Mouse (Mus musculus) gonadal fat pad, adult 2 months (tissue): Measurements from ENCODE around the gene Adam22. TPM values are rescaled to one million over a fixed set of nuclear protein-coding genes. Genes with fewer than 3 reads are reported as not detected.
"Not testable (repeated sequence)": the region's sequence is repeated elsewhere in the genome, so short reads cannot be mapped to it uniquely, and the experiment has no call there.

Experiments used
- DNase-seq: peaks from one replicate; pipeline ENCODE4 v3.0.0-alpha.2; 2012; ENCODE audit warnings: low read depth
- polyA plus RNA-seq: library from polyadenylated mRNA; depleted of rRNA; stranded (reverse); fragments of >200 nt; gene quantifications from 2 replicates; pipeline ENCODE4 v1.2.3, GENCODE M21; 2012

Gene Adam22
- polyA plus RNA-seq, 1 experiment: 0.85 TPM

DNA sequence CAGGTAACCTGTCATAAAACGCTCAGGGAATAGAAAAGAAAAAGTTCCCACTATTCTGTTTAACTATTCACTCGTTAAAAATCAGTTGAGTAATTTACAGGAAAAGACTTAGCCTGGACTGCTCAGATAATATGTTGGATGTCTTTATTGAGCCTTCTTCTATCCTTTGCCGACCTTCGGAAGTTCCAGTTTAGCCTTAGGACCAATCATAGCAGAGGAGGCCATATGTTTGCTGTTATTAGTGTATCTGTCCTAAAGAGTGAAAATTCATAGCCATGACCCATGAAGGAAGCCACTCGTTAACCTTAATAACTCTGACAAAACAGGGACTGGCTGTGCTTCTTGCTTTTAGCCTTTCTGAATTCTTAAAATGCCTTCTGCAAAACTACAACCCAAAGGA, 41.3 kb downstream of the Adam22 start:
- no peak for DNase-seq

DNA sequence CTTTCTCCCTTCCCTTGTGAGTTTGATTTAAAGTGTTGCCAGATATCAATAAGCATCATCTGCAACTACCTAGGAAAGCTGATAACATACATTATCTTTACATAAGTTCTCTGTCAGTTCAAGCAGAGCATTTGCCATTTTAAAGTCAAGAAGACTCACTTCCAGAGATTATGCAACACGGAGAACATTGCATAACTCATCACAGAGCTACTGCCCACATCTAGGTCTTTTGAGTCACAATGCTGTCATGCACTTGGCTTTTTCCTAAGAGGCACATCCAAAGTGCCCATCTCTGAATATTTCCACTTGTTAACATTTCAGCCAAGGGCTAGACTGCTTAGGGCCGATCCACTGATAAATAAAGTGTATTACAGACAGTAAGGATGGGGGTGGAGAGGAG, 55.6 kb downstream of the Adam22 start:
- peak; percentile 45 for DNase-seq

DNA sequence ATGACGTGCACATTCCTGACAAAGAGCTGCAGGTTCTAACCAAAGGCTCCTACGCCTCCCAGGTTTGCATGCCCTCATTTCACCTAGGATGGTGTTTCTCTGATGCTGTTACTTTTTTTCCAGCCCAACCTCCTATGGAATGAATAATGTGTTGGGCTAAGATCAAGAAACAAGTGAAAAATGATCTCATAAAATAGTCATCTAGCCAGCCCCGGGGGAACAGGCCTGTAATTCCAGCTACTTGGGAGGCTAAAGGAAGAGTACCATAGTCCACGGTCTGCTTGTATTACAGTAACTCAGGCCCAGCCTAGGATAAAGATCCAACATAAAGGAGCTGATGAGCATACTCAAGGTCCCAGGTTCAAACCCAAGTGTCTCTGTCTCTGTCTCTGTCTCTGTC, 57.1 kb downstream of the Adam22 start:
- no peak for DNase-seq

DNA sequence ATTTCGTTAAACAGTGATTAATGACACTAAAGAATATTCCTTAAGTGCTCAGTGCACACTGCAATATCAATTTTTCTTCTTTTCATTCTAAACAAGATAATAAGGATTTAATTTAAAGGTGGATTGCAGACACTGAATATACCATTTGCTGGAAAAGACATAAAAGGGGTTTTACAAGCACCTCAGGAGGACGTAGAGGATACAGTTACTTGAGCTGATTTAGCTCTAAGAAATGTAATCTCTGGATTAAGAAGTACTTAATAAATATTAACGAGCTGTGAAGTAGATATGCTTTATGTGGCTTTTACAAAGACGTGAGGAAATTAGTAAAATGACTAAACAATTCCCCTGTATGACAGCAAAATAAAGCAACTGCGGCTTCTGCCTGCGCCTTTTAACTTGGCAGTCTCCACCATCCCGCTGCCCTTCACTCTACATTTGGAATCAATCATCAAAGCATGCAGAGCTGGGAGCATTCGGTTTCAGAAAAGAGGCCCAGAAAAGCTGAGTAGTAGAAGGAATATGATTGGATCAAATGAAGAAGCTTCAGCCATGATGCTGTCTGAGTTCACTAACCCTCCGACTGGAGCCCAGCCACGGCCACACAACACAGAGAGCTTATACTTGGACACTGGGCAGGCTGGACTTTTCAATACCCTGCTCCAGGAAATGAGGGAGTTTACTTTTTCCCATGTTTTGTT, 70.1 kb downstream of the Adam22 start:
- no peak for DNase-seq

DNA sequence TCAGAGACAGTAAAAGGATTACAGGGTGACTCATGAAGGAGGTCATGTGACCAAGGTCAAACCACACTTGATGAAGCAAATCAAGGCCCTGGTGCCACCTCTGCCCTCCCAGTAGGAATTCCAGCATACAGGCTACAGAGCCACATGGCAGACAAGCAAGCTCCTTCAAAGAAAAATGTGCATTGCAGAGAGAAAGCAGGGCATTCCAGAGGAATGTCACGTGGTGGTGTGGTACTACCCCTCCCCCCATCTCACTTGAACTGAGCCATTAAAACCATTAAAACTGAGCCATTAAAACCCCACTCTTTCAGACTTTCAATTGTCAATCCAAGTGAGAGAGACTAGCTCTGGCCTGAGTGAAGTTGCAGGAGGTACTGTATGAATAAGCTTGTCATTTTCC, 74.7 kb downstream of the Adam22 start:
- DNase-seq: no peak

DNA sequence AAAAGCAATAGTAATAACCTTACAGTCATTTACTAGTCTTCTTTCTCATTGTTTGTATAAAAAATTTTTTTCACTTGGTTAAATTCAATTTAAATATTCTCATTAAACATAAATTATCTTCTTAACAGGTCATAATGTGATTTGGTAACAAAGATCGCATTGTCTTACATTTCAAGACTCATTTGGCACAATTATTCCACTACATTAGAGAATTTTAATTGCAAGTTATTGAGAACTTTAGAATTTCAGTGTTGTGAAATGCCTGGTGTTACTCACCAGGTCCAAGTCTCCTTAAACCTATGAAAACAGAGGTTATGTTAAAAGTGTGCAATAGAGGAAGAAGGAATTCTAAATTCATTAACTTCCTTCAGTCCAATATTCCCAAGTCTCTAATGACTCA, 76.5 kb downstream of the Adam22 start:
- no peak for DNase-seq

DNA sequence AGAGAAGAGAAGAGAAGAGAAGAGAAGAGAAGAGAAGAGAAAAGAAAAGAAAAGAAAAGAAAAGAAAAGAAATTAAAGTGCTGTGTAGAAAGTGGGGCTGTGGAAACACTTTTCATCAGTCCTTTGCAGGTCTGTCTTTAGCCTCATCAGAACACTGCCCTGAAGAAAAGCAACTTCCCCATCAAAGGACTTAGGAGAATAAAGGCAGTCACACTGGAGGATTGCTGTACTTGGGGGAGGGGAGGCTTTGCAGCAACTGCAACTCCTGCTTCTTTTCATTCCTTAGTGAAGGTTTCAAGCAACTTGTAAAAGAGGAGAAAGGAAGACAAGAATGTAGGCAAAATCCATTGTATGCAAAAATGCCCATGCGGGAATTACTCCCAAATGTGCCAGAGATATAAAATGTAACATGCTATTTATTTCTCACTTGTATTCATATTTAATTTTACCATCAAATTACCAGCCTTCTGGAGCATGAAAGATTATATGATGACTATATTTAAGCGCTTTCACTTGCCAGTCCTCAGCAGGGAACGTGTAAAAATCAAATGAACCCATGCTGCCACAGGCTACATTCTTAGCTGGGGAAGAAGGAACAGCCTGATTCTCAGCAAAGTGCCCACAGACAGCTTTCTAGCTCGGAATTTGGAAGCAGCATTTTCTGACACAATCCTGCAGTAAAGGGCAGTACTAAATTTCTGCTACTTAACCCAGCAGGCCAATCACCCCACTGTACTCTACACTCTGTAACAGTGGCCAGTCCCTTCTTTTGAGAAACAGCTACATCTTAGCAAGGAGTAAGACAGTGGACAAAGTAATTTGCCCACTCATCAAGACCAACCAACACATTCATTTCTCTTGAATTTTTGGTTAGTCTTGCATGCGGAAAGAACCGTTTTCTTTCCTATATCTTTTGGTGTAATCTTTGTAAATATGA, 78.0 kb downstream of the Adam22 start:
- DNase-seq: no peak

DNA sequence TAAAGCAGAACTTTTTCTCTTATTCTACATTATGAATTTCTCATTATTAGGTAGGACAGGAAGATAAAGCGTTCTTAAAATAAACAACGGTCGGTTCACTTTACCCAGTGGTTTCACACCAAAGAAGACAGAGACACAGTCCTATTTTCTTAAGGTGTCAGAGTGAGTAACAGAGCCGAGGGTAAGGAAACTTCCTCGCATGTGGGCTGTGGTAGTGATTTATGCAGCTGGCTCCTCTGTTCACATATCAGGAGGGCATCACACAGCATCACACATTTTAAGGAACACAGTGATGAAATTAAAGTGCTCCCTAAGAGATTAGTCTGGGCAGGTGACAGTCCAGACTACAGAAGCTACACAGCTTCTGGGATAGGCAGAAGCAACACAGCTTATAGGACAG, 83.8 kb downstream of the Adam22 start:
- no peak for DNase-seq

DNA sequence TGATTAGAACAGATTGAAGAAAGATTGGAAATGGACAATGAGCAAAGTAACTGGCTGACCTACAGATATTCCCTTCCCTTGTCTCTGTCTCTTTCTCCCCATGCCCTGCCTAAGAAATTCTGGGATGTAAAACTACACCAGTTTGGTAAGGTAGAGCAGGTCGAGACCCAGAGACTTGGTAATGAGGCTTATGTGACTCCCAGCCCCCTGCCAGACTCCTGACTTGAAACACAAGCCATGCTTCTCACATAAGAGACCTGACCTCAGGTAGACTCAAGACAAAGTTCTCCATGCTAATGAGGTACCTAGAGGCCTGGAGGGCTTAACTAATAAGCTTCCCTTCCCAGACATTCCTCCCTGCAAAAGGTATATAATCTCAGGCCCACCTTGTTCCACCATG, 91.8 kb downstream of the Adam22 start:
- DNase-seq: no peak

DNA sequence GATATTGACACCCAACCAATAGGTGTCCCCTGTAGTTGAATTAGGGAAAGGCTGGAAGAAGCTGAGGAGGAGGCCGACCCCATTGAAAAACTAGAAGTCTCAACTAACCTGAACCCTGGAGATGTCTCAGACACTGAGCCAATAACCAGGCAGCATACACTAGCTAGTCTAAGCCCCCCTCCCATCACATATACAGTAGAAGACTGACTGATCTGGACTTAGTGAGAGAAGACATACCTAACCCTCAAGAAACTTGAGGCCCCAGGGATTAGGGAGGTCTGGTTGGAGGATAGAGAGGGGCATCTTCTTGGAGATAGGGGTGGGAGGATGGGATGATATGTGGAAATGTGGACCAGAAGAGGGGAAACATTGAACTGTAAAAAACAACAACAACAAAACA, 110.6 kb downstream of the Adam22 start:
- no peak for DNase-seq

DNA sequence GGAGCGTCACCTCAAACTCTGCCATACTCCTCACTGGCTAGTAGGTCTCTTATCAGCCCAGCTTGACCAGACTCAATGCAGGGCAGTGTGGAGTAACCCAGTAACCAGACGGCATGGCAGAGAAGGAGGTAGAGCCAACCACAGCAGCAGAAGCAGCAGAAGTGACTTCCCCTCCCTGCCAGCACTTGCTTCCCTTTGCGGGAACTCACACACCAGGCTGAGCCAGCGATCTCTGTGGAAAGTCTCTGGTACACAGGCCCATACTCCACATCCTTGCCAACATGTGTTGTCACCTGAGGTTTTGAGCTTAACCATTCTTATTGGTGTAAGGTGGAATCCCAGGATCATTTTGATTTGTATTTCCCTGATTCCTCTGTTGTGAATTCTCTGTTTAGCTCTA, 111.5 kb downstream of the Adam22 start:
- DNase-seq: no peak

DNA sequence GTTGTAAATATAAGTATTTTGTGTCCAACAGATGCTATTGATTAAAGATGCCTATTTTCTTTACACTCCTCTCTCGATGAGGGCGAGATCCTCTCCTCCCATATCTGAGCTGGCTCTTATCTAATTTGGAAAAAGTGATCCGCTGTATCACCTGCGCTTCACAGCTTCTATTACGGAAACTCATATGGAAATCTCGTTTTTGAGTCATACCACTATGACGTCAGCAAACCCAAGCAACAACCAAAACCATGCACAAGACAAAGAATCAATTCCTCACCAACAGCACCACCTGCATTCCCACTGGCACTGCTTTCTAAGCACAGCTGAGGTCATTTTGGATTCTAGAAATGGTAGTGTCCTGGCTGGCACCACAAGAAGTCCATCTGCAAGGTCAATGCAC, 123.3 kb downstream of the Adam22 start:
- no peak for DNase-seq

DNA sequence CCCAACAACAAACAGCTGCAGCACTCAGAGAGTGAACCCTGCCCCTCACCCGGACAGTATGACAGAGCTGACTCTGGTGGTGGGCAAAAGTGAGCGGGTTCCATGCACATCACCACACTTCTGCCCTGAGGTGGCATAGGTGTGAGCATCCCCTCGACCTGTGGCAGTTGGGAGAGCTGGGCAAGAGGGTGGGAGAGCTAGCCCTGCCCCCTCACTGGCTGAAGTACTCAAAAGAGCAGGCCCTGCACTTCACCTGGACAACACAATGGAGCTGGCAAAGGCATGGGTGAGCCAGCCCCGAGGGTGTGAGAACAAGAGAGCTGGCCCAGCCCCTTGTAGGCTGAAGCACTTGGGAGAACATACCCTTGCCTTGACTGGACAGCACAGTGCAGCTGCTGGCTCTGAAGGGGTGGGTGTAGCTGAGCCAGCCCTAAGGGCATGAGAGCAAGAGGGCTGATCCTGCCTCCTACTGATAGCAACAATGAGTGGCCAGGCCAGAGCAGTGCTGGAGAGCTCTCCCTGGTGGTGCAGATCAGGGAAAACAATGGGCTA, 124.8 kb downstream of the Adam22 start:
- DNase-seq: no peak

DNA sequence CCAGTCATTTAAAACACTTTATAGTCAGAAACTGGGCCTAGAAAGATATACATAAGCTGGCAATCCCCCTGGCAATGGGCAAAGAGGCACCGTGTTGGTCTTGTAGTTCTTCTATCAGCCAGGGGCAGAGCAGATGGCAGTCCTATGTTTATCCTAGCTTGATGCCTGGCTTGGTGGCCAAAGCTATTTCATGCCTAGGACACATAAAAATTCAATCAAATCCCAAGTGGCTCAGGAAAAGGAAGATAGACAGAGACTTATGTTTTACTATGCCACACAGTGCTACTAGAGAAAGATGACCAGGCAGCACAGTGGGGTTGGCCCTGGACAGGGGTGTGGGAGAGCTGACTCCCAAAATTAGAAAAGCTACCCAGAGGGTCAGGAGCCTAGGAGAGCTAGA, 125.3 kb downstream of the Adam22 start:
- DNase-seq: no peak

DNA sequence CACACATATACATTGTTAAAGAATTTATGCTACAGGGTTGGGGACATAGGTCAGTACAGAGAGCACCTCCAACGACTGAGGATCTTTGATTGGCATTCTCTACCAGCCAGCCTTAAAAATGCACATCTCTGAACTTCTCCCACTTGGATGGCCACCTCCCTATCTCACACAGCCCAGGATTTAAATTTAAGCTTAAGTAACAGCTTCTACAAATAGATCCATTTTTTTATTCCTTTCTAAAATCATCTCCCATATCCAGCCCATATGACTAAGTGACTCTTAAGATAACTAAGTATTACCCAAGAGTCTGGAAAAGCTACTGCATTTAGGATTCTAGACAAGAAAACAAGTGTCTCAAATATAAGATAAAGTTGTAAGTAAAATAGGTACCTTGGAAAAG, 140.9 kb downstream of the Adam22 start:
- DNase-seq: no peak

DNA sequence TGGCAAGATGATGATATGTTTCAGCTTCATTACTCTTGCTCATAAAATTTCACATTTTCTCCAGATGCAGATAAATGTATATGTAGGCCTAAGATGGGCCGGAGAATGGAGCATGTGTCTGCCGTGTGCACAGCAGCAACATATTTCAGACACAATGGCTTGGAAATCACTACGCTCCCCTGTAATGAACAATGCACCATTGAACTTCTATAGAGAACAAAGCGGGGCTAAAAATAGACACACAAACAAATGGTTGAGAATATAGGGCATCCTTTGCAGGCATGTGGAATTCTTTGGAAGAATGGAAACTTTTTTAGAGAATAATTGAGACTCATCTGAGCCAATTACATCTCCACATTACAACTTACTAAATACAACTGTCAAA, 143.6 kb downstream of the Adam22 start:
- no peak for DNase-seq

DNA sequence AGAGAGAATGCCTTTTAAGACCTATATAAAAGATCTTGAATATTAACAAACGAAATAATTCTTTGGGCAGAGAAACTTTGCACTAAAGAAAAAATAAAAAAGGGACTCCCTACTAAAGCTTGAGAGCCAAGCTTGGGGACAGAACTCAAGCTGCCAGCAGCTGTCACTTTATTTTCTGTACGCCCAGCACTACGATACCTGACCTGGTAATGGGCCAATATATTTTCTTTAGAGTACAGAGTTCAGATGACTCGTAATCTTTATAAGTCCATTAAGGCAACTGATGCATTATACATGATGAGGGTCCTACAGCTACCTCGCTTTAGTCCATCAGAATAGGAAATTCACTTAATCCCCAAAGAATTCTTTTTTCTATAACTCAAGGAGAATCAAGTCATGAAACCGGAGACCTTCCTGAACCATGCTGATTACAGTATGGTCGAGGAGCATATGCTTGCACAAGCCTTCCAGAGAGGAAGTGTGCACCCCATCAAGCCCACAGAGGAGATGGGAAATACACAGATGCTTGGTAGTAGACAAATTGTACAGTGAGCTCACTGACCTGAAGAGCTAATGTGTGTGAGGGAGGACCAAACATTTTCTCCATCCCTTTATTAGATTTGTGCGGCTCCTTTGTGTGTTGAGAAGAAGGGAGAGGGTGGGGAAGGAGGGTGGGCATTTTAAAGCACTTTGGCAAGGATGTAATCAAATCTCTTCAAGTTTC, 144.2 kb downstream of the Adam22 start:
- DNase-seq: no peak

DNA sequence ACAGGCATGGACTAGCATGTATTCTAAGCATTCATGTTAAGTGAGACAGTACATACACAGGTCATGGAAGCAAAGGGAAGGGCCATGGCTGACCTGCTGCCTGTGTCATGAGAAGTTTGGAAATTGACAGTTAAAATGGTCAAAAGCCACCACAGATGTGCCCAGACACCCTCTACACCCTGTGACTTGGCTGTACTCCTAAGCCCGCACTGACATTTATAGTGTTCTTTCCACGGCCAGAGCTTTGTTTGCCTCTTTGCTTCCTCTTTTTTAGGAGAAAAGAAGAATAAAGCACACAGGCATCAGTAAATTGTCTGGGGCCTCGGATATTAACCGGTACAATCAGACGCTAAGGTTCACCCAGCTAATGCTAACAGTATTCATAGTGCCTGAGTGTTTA, 146.3 kb downstream of the Adam22 start:
- no peak for DNase-seq

DNA sequence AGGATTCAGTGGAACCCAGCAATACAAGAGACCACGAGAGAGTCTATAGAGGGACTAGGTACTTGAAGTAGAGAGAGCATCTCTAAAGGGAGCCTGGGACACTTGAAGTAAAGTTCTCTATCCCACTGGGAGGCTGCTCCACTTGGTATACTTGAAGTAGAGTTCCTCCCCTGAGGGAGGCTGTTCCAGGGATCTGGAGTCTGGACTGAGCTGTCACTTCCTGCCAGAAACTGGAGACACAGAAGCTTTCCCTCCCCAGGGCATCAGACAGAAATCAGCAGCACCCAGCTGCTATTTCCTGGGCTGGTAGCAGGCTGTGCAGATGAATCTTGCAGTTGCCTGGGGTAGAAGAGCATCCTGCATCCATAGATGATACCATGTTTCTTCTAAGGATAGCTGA, 152.1 kb downstream of the Adam22 start:
- no peak for DNase-seq

DNA sequence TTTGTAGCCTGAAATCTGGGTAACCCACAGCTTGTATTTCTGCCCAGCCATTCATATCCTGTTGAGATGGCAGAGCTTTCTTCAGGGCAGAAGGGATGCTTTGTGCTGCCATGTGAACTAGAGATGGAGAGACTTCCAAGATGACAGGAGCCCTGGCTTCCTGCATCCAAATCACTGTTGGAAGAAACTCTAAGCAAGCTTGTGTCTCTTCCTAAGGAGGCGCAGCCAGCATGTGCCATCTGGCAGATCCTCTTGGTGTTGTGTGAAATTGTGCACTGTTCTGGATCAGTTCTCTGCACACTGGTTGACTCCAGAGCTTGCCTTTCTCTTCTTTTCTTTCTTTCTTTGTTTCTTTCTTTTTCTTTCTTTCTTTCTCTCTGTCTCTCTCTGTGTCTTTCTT, 183.0 kb downstream of the Adam22 start:
- DNase-seq: not testable (repeated sequence)

DNA sequence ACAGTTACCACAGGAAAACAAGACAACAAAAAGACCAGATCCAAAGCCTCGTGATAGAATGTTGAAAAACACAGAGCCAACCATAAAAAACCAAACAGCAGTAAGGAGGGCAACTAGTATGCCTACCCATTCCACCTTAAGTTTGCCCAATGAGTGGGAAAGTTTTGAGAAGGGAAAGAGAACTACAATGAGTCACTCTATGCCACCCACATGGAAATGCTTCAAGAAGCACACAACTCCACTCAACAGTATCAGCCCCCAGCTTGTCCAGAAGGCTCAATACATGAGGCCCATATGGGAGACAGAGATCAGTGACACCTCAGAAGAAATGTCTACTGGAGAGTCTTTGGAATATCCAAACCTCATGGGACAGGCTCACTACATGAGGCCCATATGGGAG, 187.3 kb downstream of the Adam22 start:
- no peak for DNase-seq

DNA sequence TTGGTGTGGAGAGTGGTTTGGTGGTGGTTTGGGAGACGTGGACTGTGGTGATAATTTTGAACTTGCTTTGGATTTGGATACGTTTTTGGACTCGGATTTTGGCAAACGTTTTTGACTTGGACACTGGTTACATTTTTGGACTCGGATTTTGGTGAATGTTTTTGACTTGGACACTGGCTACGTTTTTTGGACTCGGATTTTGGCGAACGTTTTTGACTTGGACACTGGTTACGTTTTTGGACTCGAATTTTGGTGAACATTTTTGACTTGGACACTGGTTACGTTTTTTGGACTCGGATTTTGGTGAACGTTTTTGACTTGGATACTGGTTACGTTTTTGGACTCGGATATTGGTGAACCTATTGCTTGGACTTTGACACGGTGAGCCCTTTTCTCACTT, 189.8 kb downstream of the Adam22 start:
- no peak for DNase-seq
